Mouse (Mus musculus): Measurements from ENCODE around the gene Mief2. TPM values are rescaled to one million over a fixed set of nuclear protein-coding genes. Genes with fewer than 3 reads are reported as not detected.

Gene Mief2
- polyA plus RNA-seq, 1 experiment from 2014 or later: 16.7 TPM

GRCm38 (mm10) chr11:60769322-60769721 is 41.1 kb downstream of the Mief2 start:
- 85% methylated on average over 2 of the region's 2 CpGs for WGBS
- Histone ChIP-seq H3K4me3 (ENCODE audit: low read depth, low read length) (no peak overlapping the region), H3K4me1 (ENCODE audit: control insufficient read depth, insufficient read depth, low read length) (no peaks in the 10 kb centered on the region), H3K27me3 (ENCODE audit: control insufficient read depth, insufficient read depth, low read length) (no peaks in the 10 kb centered on the region), H3K9ac (ENCODE audit: low read length) (no peak overlapping the region), H3K36me3 (ENCODE audit: control insufficient read depth, insufficient read depth, low read length) (no peaks in the 10 kb centered on the region), H3K4me2 (ENCODE audit: low read depth) (no peak overlapping the region), H3K9me3 (ENCODE audit: control insufficient read depth, low read length) (no peaks in the 10 kb centered on the region), H3K27ac (ENCODE audit: low read depth, low read length) (no peak overlapping the region)
- no peak for ATAC-seq (ENCODE audit: insufficient read depth, low FRiP score, low TSS enrichment)
- no peak for DNase-seq (ENCODE audit: low spot score)

- Histone ChIP-seq H3K4me3 (ENCODE audit: low read depth, low read length) (no peak overlapping the region), H3K27me3 (ENCODE audit: control insufficient read depth, insufficient read depth, low read length) (no peaks in the 10 kb centered on the region), H3K4me1 (ENCODE audit: control insufficient read depth, insufficient read depth, low read length) (peaks cover 6% of the 10 kb centered on the region; the same call in 1 of the 2 replicates), H3K36me3 (ENCODE audit: control insufficient read depth, insufficient read depth, low read length) (no peaks in the 10 kb centered on the region), H3K4me2 (ENCODE audit: low read depth) (no peak overlapping the region), H3K9ac (ENCODE audit: low read length) (no peak overlapping the region), H3K27ac (ENCODE audit: low read depth, low read length) (no peak overlapping the region), H3K9me3 (ENCODE audit: control insufficient read depth, low read length) (no peaks in the 10 kb centered on the region)
- DNase-seq (ENCODE audit: low spot score) (no peak), ATAC-seq (ENCODE audit: insufficient read depth, low FRiP score, low TSS enrichment) (no peak)
- 79% methylated on average over 3 of the region's 3 CpGs for WGBS
Measured at GRCm38 (mm10) chr11:60770776-60771175, 42.6 kb downstream of the Mief2 start.

GRCm38 (mm10) chr11:60772161-60772560 is 44.0 kb downstream of the Mief2 start:
- H3K9me3 ChIP-seq (ENCODE audit: control insufficient read depth, low read length): no peaks in the 10 kb centered on the region
- no peak overlapping the region for H3K27ac ChIP-seq (ENCODE audit: low read depth, low read length)
- WGBS: 84% methylated on average over 4 of the region's 4 CpGs
- peaks cover 11% of the 10 kb centered on the region; the same call in 1 of the 2 replicates for H3K4me1 ChIP-seq (ENCODE audit: control insufficient read depth, insufficient read depth, low read length)
- ATAC-seq (ENCODE audit: insufficient read depth, low FRiP score, low TSS enrichment): no peak
- H3K27me3 ChIP-seq (ENCODE audit: control insufficient read depth, insufficient read depth, low read length): no peaks in the 10 kb centered on the region
- H3K4me3 ChIP-seq (ENCODE audit: low read depth, low read length): no peak overlapping the region
- H3K36me3 ChIP-seq (ENCODE audit: control insufficient read depth, insufficient read depth, low read length): no peaks in the 10 kb centered on the region
- no peak overlapping the region for H3K9ac ChIP-seq (ENCODE audit: low read length)
- no peak overlapping the region for H3K4me2 ChIP-seq (ENCODE audit: low read depth)
- DNase-seq (ENCODE audit: low spot score): no peak

GRCm38 (mm10) chr11:60774158-60774689 is 46.0 kb downstream of the Mief2 start:
- H3K27ac ChIP-seq (ENCODE audit: low read depth, low read length): no peak overlapping the region
- 0 out of 2 replicates have a peak, but pooled peaks cover 2% of the 10 kb centered on the region for H3K36me3 ChIP-seq (ENCODE audit: control insufficient read depth, insufficient read depth, low read length)
- 84% methylated on average over 3 of the region's 3 CpGs for WGBS
- H3K4me1 ChIP-seq (ENCODE audit: control insufficient read depth, insufficient read depth, low read length): peaks cover 16% of the 10 kb centered on the region
- no peaks in the 10 kb centered on the region for H3K27me3 ChIP-seq (ENCODE audit: control insufficient read depth, insufficient read depth, low read length)
- H3K9ac ChIP-seq (ENCODE audit: low read length): no peak overlapping the region
- DNase-seq (ENCODE audit: low spot score) (no peak), ATAC-seq (ENCODE audit: insufficient read depth, low FRiP score, low TSS enrichment) (no peak)
- H3K9me3 ChIP-seq (ENCODE audit: control insufficient read depth, low read length): no peaks in the 10 kb centered on the region
- no peak overlapping the region for H3K4me3 ChIP-seq (ENCODE audit: low read depth, low read length)
- H3K4me2 ChIP-seq (ENCODE audit: low read depth): no peak overlapping the region

- no peak overlapping the region for H3K9ac ChIP-seq (ENCODE audit: low read length)
- DNase-seq (ENCODE audit: low spot score): no peak
- ATAC-seq (ENCODE audit: insufficient read depth, low FRiP score, low TSS enrichment): no peak
- 96% methylated on average over 1 of the region's 1 CpGs for WGBS
- H3K9me3 ChIP-seq (ENCODE audit: control insufficient read depth, low read length): no peaks in the 10 kb centered on the region
- H3K36me3 ChIP-seq (ENCODE audit: control insufficient read depth, insufficient read depth, low read length): 0 out of 2 replicates have a peak, but pooled peaks cover 2% of the 10 kb centered on the region
- H3K27ac ChIP-seq (ENCODE audit: low read depth, low read length): no peak overlapping the region
- no peak overlapping the region for H3K4me3 ChIP-seq (ENCODE audit: low read depth, low read length)
- peaks cover 16% of the 10 kb centered on the region for H3K4me1 ChIP-seq (ENCODE audit: control insufficient read depth, insufficient read depth, low read length)
- H3K4me2 ChIP-seq (ENCODE audit: low read depth): peak overlapping the region; percentile 65; the same call in 1 of the 2 replicates
- H3K27me3 ChIP-seq (ENCODE audit: control insufficient read depth, insufficient read depth, low read length): no peaks in the 10 kb centered on the region
Measured at GRCm38 (mm10) chr11:60774841-60775240, 46.6 kb downstream of the Mief2 start.

GRCm38 (mm10) chr11:60775578-60775977 is 47.4 kb downstream of the Mief2 start:
- Histone ChIP-seq H3K4me3 (ENCODE audit: low read depth, low read length) (0 out of 2 replicates have a peak overlapping the region, but pooled peaks have one; percentile 85), H3K9ac (ENCODE audit: low read length) (0 out of 2 replicates have a peak overlapping the region, but pooled peaks have one; percentile 7), H3K27ac (ENCODE audit: low read depth, low read length) (no peak overlapping the region), H3K9me3 (ENCODE audit: control insufficient read depth, low read length) (no peaks in the 10 kb centered on the region), H3K4me1 (ENCODE audit: control insufficient read depth, insufficient read depth, low read length) (peaks cover 22% of the 10 kb centered on the region), H3K27me3 (ENCODE audit: control insufficient read depth, insufficient read depth, low read length) (no peaks in the 10 kb centered on the region), H3K36me3 (ENCODE audit: control insufficient read depth, insufficient read depth, low read length) (0 out of 2 replicates have a peak, but pooled peaks cover 2% of the 10 kb centered on the region), H3K4me2 (ENCODE audit: low read depth) (peak overlapping the region; percentile 65)
- WGBS: 62% methylated on average over 6 of the region's 6 CpGs
- DNase-seq (ENCODE audit: low spot score) (no peak), ATAC-seq (ENCODE audit: insufficient read depth, low FRiP score, low TSS enrichment) (no peak)

- Histone ChIP-seq H3K9ac (ENCODE audit: low read length) (peak overlapping the region; percentile 82), H3K4me1 (ENCODE audit: control insufficient read depth, insufficient read depth, low read length) (peaks cover 29% of the 10 kb centered on the region), H3K4me2 (ENCODE audit: low read depth) (peak overlapping the region; percentile 65), H3K4me3 (ENCODE audit: low read depth, low read length) (peak overlapping the region; percentile 85), H3K27me3 (ENCODE audit: control insufficient read depth, insufficient read depth, low read length) (no peaks in the 10 kb centered on the region), H3K9me3 (ENCODE audit: control insufficient read depth, low read length) (no peaks in the 10 kb centered on the region), H3K36me3 (ENCODE audit: control insufficient read depth, insufficient read depth, low read length) (0 out of 2 replicates have a peak, but pooled peaks cover 2% of the 10 kb centered on the region), H3K27ac (ENCODE audit: low read depth, low read length) (no peak overlapping the region)
- DNase-seq (ENCODE audit: low spot score) (no peak), ATAC-seq (ENCODE audit: insufficient read depth, low FRiP score, low TSS enrichment) (no peak; the same call in 1 of the 2 replicates)
- 5% methylated on average over 17 of the region's 17 CpGs for WGBS
Measured at GRCm38 (mm10) chr11:60776107-60776828, 48.1 kb downstream of the Mief2 start.

- Histone ChIP-seq H3K4me1 (ENCODE audit: control insufficient read depth, insufficient read depth, low read length) (peaks cover 36% of the 10 kb centered on the region), H3K4me2 (ENCODE audit: low read depth) (peak within 1 kb of the TSS; percentile 65), H3K27me3 (ENCODE audit: control insufficient read depth, insufficient read depth, low read length) (no peaks in the 10 kb centered on the region), H3K9ac (ENCODE audit: low read length) (peak within 1 kb of the TSS; percentile 82), H3K4me3 (ENCODE audit: low read depth, low read length) (peak within 1 kb of the TSS; percentile 85), H3K36me3 (ENCODE audit: control insufficient read depth, insufficient read depth, low read length) (0 out of 2 replicates have a peak, but pooled peaks cover 2% of the 10 kb centered on the region), H3K9me3 (ENCODE audit: control insufficient read depth, low read length) (no peaks in the 10 kb centered on the region), H3K27ac (ENCODE audit: low read depth, low read length) (peak within 1 kb of the TSS; percentile 60)
- DNase-seq (ENCODE audit: low spot score): peak; percentile 91
- WGBS: under 1% methylated on average over 62 of the region's 62 CpGs
- peak; percentile 98 for ATAC-seq (ENCODE audit: insufficient read depth, low FRiP score, low TSS enrichment)
Measured at GRCm38 (mm10) chr11:60776829-60777740, 48.9 kb downstream of the Mief2 start, which contains the start of the genes Top3a and Smcr8. Top3a (minus strand) TSS chr11:60777365. Smcr8 (plus strand) TSS chr11:60777524.

Data from neural tube, embryonic 11.5 days (tissue).